Mouse (Mus musculus) liver, embryonic 14.5 days (tissue): ENCODE results near the gene Olfr1411.

ENCODE experiments used
- CTCF ChIP-seq: IDR thresholded peaks from 2 replicates; pipeline ENCODE4 v1.5.1; 2016; ENCODE audit warnings: antibody characterized with exemption, low read depth, control low read depth
- EP300 ChIP-seq: IDR thresholded peaks from 2 replicates; pipeline ENCODE4 v1.6.1; 2016; ENCODE audit warnings: antibody characterized with exemption, low read depth

- TF ChIP-seq EP300 (no peak), CTCF (no peak)
Observed at GRCm38 (mm10) chr1:92646601-92647000, 52.4 kb downstream of the Olfr1411 start.
